Mouse (Mus musculus) forebrain, embryonic 16.5 days (tissue): ENCODE measurements around the gene Map2k6. TPM values are rescaled to one million over a fixed set of nuclear protein-coding genes. Genes with fewer than 3 reads are reported as not detected.

Source experiments
- ATAC-seq: fragments of 200-750 bp; cut with Nextera tagmentation; 2 replicates; pipeline ENCODE4 v1.8.0; 2017; ENCODE audit warnings: mild to moderate bottlenecking, moderate library complexity
- H3K27ac ChIP-seq: fragments of 300-500 bp; sonication (generic); 2 replicates; pipeline ENCODE4 v1.5.1; 2014; ENCODE audit warnings: low read length, control low read depth
- H3K27me3 ChIP-seq: fragments of 300-500 bp; sonication (generic); replicated peaks from 2 replicates; pipeline ENCODE4 v1.6.1; 2014; ENCODE audit warnings: low read length; ENCODE audit not compliant: control insufficient read depth, insufficient read depth
- H3K36me3 ChIP-seq: fragments of 300-500 bp; sonication (generic); 2 replicates; pipeline ENCODE4 v1.6.1; 2014; ENCODE audit not compliant: control insufficient read depth, insufficient read depth
- H3K4me1 ChIP-seq: fragments of 300-500 bp; sonication (generic); replicated peaks from 2 replicates; pipeline ENCODE4 v1.6.1; 2014; ENCODE audit warnings: low read length; ENCODE audit not compliant: control insufficient read depth, insufficient read depth
- H3K4me2 ChIP-seq: fragments of 300-500 bp; sonication (generic); 2 replicates; pipeline ENCODE4 v1.6.1; 2014; ENCODE audit warnings: mild to moderate bottlenecking, low read length, control low read depth
- H3K4me3 ChIP-seq: fragments of 300-500 bp; sonication (generic); replicated peaks from 2 replicates; pipeline ENCODE4 v1.5.1; 2014; ENCODE audit warnings: mild to moderate bottlenecking, low read length, control low read depth
- H3K9ac ChIP-seq: fragments of 300-500 bp; sonication (generic); replicated peaks from 2 replicates; pipeline ENCODE4 v1.6.1; 2014; ENCODE audit warnings: low read depth, low read length, control low read depth
- H3K9me3 ChIP-seq: fragments of 300-500 bp; sonication (generic); 2 replicates; pipeline ENCODE4 v1.6.1; 2016; ENCODE audit warnings: low read length; ENCODE audit not compliant: control insufficient read depth
- WGBS: fragments of 180-500 bp; shearing (Covaris S2); extraction: QIAGEN DNeasy Blood & Tissue Kit; methylation state at CpG from one replicate; pipeline ENCODE4 v1.1.7; 2014; 5-methylcytosine and 5-hydroxymethylcytosine counted together
- polyA plus RNA-seq: library from polyadenylated mRNA; unstranded; fragments of >200 nt; fragmentation: Nextera tagmentation; extraction: Ambion mirVana; gene quantifications from 2 replicates; pipeline ENCODE4 v1.2.1, GENCODE M21; 2015

The Map2k6 gene
- polyA plus RNA-seq, 1 experiment from 2014 or later: 44.7 TPM

DNA sequence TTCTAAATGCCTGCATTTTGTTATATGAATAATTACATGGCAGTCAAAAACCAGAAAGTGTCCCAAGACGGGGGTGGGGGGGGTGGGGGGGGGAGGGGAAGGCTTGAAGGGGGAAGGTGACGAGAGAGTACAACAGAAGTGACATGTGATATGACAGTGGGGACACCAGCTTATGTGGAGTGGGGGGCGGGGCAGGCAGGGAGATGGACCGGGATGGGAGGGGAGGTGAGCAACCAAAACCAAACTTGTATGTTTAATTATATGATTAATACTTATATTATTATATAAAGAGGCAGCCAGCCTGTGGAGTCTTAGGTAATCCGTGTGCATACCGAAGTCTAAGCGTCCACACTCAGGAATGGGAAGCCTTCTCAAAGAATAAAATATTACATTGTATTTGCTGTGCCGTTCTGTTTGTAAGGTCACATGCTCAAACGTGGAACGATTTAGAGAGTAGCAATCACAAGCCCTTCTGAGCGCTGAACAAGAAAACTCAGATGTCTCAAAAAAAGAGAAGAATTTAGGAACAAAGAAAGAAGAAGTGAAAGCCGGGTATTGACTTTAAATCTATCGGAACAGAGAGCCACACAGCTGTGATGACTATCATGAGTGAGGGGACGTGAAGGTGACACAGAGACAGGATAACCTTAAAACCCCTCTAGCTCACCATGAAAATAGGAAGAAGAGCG is 26.5 kb upstream of the Map2k6 start:
- Histone ChIP-seq H3K4me3 (no peak overlapping the region), H3K4me1 (no peaks in the 10 kb centered on the region), H3K27ac (no peak overlapping the region), H3K36me3 (no peaks in the 10 kb centered on the region), H3K27me3 (no peaks in the 10 kb centered on the region), H3K9ac (no peak overlapping the region), H3K9me3 (no peaks in the 10 kb centered on the region), H3K4me2 (no peak overlapping the region)
- WGBS: 72% methylated on average over 15 of the region's 15 CpGs
- ATAC-seq: no peak

DNA sequence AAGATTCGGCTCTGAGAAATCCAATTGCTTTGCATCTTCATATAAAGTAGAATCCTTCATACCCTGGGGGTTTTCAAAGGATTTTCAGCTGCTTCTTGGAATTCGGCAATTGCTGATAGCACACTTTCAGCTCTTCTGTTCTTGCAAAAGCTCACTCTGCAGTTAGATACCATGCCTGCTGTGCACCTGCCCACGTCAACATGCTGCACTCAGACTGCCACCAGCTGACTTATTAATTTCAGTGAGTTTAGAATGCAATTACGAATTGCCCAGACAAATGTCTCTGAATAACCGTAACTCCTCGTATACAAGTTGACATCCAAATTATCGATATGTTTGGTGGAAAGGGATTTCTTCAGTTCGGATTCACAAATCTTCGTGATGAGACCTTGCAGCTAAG is 24.9 kb upstream of the Map2k6 start:
- Histone ChIP-seq H3K9ac (no peak overlapping the region), H3K36me3 (no peaks in the 10 kb centered on the region), H3K27ac (no peak overlapping the region), H3K9me3 (no peaks in the 10 kb centered on the region), H3K4me2 (no peak overlapping the region), H3K27me3 (no peaks in the 10 kb centered on the region), H3K4me3 (no peak overlapping the region), H3K4me1 (no peaks in the 10 kb centered on the region)
- 78% methylated on average over 9 of the region's 9 CpGs for WGBS
- no peak for ATAC-seq

DNA sequence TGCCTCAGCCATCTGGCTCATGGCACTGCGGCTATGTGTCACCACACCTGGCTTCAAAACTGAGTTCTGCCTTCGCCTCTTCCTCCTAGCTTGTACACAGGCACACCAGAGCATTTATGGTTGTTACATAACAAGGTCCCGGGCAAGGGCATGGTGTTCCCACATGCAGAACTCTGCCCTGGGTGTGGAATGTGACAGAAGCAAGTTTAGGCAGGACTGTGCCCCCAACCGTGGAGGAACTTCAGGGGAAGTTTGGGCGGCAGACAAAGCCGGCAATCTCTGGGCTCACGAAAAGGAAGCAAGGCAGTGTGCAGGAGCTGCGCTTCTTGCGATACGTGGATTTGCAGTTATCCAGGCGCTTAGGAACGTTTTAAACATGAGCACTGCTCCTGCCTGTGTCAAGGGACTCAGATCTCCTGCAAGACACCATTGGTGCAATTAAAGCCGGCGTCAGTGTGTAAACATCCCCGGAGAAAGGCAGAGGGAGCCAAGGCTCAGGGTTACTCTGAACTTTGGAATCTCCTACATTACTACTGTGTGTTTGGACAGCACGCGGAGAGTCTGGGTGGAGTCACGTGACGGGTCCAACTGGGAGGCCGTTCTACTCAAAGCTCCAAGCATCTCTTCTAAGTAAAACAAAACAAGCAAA is 19.1 kb upstream of the Map2k6 start:
- Histone ChIP-seq H3K4me2 (peak overlapping the region; percentile 48), H3K9me3 (no peaks in the 10 kb centered on the region), H3K27me3 (no peaks in the 10 kb centered on the region), H3K9ac (peak overlapping the region; percentile 24; the same call in 1 of the 2 replicates), H3K27ac (no peak overlapping the region), H3K4me3 (peak overlapping the region; percentile 29), H3K36me3 (no peaks in the 10 kb centered on the region), H3K4me1 (peaks cover 7% of the 10 kb centered on the region; the same call in 1 of the 2 replicates)
- ATAC-seq: peak; percentile 58
- 10% methylated on average over 20 of the region's 20 CpGs for WGBS

DNA sequence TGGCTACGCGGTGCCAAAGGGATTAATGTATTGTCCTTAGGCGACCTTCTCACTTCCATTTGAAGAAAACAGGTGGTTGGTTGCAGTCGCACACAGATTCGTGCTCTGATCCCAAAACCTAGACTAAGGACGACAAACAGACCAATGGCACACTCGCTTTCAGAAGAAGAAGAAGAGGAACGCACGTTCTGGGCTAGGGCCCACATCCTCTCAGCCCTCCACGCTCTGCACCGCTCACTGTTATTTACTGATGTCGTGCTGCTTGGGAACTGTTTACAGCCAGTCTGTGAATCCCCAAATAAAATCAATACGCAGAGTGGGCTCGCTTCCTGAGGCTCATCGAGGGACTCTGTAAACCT is 18.6 kb upstream of the Map2k6 start:
- 0 out of 2 replicates have a peak, but pooled peaks have one; percentile 10 for ATAC-seq
- WGBS: 22% methylated on average over 15 of the region's 15 CpGs
- peak overlapping the region; percentile 29 for H3K4me3 ChIP-seq
- peaks cover 7% of the 10 kb centered on the region; the same call in 1 of the 2 replicates for H3K4me1 ChIP-seq
- H3K9me3 ChIP-seq: no peaks in the 10 kb centered on the region
- no peaks in the 10 kb centered on the region for H3K27me3 ChIP-seq
- peak overlapping the region; percentile 48 for H3K4me2 ChIP-seq
- no peaks in the 10 kb centered on the region for H3K36me3 ChIP-seq
- no peak overlapping the region for H3K9ac ChIP-seq
- H3K27ac ChIP-seq: no peak overlapping the region

DNA sequence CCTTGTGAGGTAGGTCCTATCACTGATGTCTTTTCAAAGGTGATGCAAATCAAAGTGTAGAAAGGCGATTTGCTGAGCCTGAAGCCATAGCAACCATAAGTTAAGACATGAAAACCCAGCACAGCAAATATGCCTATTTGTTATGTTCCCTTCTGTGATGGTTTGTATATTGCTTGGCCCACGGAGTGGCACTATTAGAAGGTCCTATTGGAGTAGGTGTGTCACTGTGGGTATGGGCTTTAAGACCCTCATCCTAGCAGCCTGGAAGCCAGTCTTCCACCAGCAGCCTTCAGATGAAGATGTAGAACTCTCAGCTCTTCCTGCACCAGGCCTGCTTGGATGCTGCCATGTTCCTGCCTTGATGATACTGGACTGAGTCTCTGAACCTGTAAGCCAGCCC is 13.4 kb upstream of the Map2k6 start:
- Histone ChIP-seq H3K4me1 (no peaks in the 10 kb centered on the region), H3K9me3 (no peaks in the 10 kb centered on the region), H3K27me3 (no peaks in the 10 kb centered on the region), H3K4me3 (no peak overlapping the region), H3K27ac (no peak overlapping the region), H3K36me3 (no peaks in the 10 kb centered on the region), H3K4me2 (no peak overlapping the region), H3K9ac (no peak overlapping the region)
- 83% methylated on average over 2 of the region's 2 CpGs for WGBS
- no peak for ATAC-seq

DNA sequence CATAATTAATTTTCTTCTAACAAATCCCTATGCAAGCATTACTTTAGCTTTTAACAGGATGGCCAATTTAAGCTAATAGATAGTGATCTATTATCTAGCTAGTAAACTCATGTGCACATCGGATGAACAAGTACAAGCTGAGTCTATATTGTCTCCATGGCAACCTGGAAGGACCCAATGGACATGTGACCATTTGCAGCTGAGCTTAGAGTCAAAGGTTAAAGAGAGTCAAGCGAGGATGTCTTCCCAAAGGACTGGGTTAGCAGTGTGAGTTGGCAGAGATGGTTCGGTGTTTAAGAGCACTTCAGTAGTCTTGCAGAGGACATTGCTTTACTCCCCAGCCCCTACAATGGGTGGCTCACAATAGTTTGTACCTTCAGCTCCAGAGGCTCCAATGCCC is 6.2 kb upstream of the Map2k6 start:
- ATAC-seq: no peak
- H3K9ac ChIP-seq: no peak overlapping the region
- peaks cover 12% of the 10 kb centered on the region for H3K4me1 ChIP-seq
- no peaks in the 10 kb centered on the region for H3K27me3 ChIP-seq
- H3K4me3 ChIP-seq: no peak overlapping the region
- no peak overlapping the region for H3K27ac ChIP-seq
- H3K4me2 ChIP-seq: no peak overlapping the region
- no peaks in the 10 kb centered on the region for H3K9me3 ChIP-seq
- 74% methylated on average over 3 of the region's 3 CpGs for WGBS
- no peaks in the 10 kb centered on the region for H3K36me3 ChIP-seq

DNA sequence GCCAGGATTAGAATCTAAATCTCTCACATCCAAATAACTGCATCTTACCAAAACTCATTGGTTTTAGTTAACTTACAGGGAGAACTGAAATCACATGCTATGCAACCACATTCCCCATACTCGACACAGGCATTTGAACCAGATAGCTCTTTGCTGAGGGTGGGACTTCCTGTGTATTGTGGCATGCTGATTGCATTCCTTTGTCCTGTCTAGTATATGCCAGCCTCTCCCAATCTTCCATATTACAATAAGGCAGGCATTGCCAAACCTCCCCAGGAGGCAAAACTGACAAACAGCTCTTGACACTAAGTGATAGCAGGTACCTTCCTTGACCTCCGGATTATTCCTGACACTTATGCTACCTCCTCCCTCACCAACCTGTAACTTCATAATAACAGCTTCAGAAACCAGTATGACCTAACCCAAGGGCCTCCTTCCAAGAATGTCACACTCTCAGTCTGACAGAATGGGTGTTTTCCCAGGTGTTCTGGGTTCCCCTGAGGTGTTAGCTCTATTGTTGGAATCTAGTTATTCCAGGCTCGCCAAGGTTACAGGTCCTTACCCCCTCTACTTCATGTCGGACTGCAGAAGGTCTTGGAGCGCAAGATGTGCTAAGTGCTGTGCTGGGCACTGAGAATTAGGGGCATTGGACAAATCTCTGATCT is 4.0 kb upstream of the Map2k6 start:
- Histone ChIP-seq H3K4me3 (no peak overlapping the region), H3K36me3 (no peaks in the 10 kb centered on the region), H3K27me3 (no peaks in the 10 kb centered on the region), H3K4me2 (no peak overlapping the region), H3K9me3 (no peaks in the 10 kb centered on the region), H3K9ac (no peak overlapping the region), H3K27ac (no peak overlapping the region), H3K4me1 (peaks cover 15% of the 10 kb centered on the region)
- no peak for ATAC-seq
- 91% methylated on average over 5 of the region's 5 CpGs for WGBS

DNA sequence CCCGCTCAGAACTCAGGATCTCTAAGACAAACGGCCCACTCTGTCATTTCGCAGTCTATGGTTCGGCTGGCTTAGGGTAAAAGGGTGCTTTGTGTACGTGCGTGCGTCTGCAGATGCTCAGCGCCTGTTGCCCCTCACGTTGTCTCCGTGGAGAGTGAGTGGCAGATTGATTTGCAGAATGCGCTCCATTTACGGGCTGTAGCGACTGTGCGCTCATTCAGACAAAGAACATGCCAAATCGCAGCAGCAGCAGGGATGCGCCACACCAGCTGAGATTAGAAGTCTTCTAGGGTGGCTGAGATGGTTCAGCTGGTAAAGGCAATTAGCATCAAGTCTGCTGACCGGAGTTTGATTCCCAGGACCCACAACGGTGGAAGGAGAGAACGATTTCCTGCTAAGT is 2.8 kb upstream of the Map2k6 start:
- Histone ChIP-seq H3K27ac (peak overlapping the region; percentile 2; the same call in 1 of the 2 replicates), H3K4me2 (peak overlapping the region; percentile 52), H3K27me3 (no peaks in the 10 kb centered on the region), H3K4me3 (peak overlapping the region; percentile 28), H3K9ac (peak overlapping the region; percentile 44), H3K9me3 (no peaks in the 10 kb centered on the region), H3K36me3 (no peaks in the 10 kb centered on the region), H3K4me1 (peaks cover 22% of the 10 kb centered on the region)
- WGBS: 6% methylated on average over 19 of the region's 19 CpGs
- peak; percentile 43 for ATAC-seq
